Mouse (Mus musculus): ENCODE data around the gene Phyh. TPM values are rescaled to one million over a fixed set of nuclear protein-coding genes. Genes with fewer than 3 reads are reported as not detected.

Gene Phyh
- total RNA-seq, 1 experiment from 2014 or later, result 112 TPM

DNA sequence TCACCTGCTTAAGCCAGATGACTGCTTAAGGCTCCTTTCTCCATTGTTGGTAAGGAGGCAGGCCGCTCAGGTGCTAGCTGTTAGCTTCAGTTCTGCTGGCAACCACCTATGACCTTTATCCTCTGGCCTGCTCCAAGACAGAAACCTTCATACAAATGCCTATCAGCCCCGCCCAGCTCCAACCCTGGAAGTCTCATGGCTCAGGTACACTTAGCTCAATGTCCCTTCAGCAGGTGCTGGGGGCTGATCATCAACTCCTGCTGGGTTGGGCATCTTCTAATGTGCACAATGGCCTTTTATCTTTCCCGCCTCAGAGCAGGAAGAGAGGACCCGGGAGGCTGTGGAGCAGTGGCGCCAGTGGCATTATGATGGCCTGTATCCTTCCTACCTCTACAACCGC, 66.2 kb downstream of the Phyh start:
- ATAC-seq (ENCODE audit: extremely low read depth, insufficient number of reproducible peaks, low FRiP score, poor library complexity, severe bottlenecking), result no peak

DNA sequence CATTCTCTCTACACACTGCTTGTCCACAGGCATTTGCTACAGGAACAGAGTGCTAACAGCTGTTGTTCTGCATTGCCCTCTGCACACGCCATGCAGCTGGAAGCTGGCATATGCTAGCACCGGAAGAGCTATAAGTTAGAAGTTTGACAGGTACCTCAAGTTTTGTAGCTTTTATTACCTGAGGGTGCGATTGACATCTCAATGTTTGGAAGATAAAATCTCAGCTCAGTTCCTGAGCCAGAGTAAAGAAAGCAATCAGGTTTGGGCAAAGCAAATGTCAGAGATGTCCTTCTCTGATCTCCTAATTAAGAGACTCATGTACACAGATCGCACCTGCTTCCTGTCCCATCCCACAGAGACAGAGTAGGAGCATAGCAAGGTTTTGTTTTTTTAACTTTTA, 68.0 kb downstream of the Phyh start:
- no peak for ATAC-seq (ENCODE audit: extremely low read depth, insufficient number of reproducible peaks, low FRiP score, poor library complexity, severe bottlenecking)

DNA sequence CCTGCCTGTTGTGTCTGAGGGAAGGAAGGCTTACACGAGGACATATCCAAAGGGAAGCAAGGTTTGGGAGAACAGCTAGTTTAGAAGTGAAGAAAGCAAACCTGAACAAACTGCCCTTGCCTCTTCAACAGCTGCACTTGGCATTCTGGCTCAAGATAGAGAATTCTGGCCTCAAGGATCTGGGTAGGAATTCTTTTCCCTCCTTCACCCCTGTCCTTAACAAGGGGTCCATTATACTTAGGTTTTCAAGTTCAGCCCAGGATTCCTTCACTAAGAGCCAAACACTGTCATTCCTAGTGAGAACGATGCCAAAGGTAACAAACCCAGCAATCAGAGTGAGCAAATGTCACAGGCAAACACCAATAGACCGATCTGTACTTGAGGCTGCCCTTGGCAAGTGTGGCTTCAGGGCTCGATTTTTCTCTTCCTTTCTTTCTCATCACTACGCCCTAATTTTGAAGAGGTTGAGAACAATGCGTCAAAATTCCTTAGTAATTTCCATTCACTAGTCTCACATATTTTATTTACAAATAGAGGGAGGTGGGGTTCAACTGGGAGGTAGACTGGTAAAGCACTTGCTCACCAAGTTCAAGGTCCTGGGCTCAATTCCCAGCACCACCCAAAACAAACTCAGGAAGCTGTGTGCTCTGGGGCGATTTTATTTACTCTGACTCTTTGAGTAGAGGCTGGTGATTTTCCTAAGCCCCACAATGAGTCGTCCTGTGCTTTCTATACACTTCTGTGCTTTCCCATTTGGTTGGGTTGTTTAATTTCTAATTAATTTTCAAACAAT, 68.8 kb downstream of the Phyh start:
- ATAC-seq (ENCODE audit: extremely low read depth, insufficient number of reproducible peaks, low FRiP score, poor library complexity, severe bottlenecking), result no peak

Other genes starting within 250 kb of the Phyh start
- not detected in 2 replicates for gene Bend7, start 201.2 kb upstream of the Phyh start, total RNA-seq (2017)
- 11.0 and 17.6 TPM in 2 replicates for gene Sephs1, start 37.5 kb upstream of the Phyh start, total RNA-seq (2017)
- gene Ucma, start 57.1 kb downstream of the Phyh start, total RNA-seq (2017), result not detected in 2 replicates
- gene Mcm10, start 93.8 kb downstream of the Phyh start, total RNA-seq (2017), result 1.4 and 2.3 TPM in 2 replicates
- gene Optn, start 145.0 kb downstream of the Phyh start, total RNA-seq (2017), result 28.1 and 28.2 TPM in 2 replicates
- not detected in 2 replicates for gene Ccdc3, start 218.8 kb downstream of the Phyh start, total RNA-seq (2017)